Mouse (Mus musculus) megakaryocyte progenitor cell, adult 5-6 weeks (primary cell): Measurements from ENCODE around the gene Arcn1. TPM values are rescaled to one million over a fixed set of nuclear protein-coding genes. Genes with fewer than 3 reads are reported as not detected.

Source experiments
- ATAC-seq: replicated peaks from 2 replicates; pipeline ENCODE4 v1.8.0; 2016; ENCODE audit warnings: mild to moderate bottlenecking, moderate TSS enrichment, inconsistent platforms; ENCODE audit not compliant: poor library complexity
- total RNA-seq, 2 experiments: library from RNA; stranded (forward) in 1 of 2; stranded (reverse) in 1 of 2; fragments of 157-497, 149-512 nt in 1 of 2; fragments of 200-1000 nt in 1 of 2; gene quantifications; 2 replicates each; pipeline versions ENCODE4 v1.2.3 to v1.2.4; 2015 to 2017

Arcn1 gene
- total RNA-seq, 2 experiments from 2014 or later: 163 to 181 TPM

GRCm38 (mm10) chr9:44720358-44721153, 47.1 kb downstream of the Arcn1 start:
- ATAC-seq: no peak

- ATAC-seq: no peak
Observed at GRCm38 (mm10) chr9:44719632-44720357, 47.9 kb downstream of the Arcn1 start.

GRCm38 (mm10) chr9:44718937-44719631, 48.6 kb downstream of the Arcn1 start:
- ATAC-seq: no peak

- ATAC-seq: no peak
Observed at GRCm38 (mm10) chr9:44717822-44718242, 49.8 kb downstream of the Arcn1 start.

- ATAC-seq: peak; percentile 42
Observed at GRCm38 (mm10) chr9:44716997-44717821, 50.4 kb downstream of the Arcn1 start.

GRCm38 (mm10) chr9:44715705-44716362, 51.8 kb downstream of the Arcn1 start:
- ATAC-seq: no peak

GRCm38 (mm10) chr9:44715109-44715508, 52.5 kb downstream of the Arcn1 start:
- ATAC-seq: no peak

GRCm38 (mm10) chr9:44713574-44713973, 54.1 kb downstream of the Arcn1 start:
- no peak for ATAC-seq

- peak; percentile 33 for ATAC-seq
Observed at GRCm38 (mm10) chr9:44713080-44713479, 54.6 kb downstream of the Arcn1 start.

DNA sequence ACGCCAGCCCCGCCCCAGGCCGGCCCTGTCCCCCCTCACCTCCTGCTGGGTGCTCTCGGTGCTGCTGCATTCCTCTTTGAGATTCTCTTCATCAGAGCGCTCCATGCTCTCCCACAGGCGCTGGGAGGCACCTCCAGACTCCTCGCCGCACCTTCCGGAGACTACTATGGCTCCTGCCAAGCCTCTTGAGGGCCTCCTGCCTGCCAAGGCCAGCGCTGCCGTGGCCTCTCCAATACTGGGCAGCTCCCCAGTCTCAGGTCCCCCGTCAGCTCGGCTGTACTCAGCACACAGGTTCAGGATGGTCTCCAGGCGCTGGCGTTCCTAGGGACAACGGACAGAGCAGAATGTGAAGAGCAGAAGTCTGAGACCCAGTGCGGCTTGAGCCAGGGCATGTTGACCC, 56.0 kb downstream of the Arcn1 start:
- no peak for ATAC-seq

- ATAC-seq: no peak
Observed at GRCm38 (mm10) chr9:44710213-44710612, 57.4 kb downstream of the Arcn1 start.

- peak; percentile 44 for ATAC-seq
Observed at GRCm38 (mm10) chr9:44709600-44709999, 58.0 kb downstream of the Arcn1 start.

DNA sequence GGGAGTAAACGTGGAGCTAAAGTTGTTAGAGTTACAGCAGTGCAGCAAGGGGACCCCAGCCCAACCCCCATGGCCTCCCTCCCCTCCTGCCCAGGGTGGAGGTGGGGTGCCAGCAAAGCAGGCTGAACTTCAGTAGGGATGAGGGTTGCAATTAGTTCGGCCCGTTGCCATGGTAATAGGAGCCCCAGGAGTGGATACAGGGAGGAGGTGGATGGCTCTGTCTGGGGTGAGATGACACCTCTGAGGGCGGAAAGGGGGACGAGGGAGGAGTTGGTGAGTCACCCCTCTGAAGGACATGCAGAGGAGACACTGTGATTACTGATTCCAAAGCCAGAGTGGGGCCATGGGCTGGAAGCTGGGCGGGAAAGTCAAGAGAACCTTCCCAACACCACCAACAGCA, 58.7 kb downstream of the Arcn1 start:
- ATAC-seq: no peak

DNA sequence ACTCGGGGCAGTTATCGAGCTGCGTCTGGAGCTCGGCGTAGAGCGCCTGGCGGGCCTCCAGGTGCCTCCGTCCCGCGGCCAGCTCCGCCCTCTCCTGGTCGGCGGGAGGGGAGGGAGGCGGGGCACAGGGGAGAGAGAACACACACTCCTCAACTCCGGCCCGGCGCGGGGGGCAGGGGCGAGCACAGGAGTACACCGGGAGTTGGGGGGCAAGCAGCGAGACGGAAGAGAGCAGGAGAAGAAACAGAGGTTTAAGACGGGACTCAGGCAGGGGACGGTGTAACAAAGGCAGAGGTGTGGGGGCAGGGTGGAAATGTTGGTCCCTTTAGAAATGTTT, 59.2 kb downstream of the Arcn1 start:
- ATAC-seq: peak; percentile 82

DNA sequence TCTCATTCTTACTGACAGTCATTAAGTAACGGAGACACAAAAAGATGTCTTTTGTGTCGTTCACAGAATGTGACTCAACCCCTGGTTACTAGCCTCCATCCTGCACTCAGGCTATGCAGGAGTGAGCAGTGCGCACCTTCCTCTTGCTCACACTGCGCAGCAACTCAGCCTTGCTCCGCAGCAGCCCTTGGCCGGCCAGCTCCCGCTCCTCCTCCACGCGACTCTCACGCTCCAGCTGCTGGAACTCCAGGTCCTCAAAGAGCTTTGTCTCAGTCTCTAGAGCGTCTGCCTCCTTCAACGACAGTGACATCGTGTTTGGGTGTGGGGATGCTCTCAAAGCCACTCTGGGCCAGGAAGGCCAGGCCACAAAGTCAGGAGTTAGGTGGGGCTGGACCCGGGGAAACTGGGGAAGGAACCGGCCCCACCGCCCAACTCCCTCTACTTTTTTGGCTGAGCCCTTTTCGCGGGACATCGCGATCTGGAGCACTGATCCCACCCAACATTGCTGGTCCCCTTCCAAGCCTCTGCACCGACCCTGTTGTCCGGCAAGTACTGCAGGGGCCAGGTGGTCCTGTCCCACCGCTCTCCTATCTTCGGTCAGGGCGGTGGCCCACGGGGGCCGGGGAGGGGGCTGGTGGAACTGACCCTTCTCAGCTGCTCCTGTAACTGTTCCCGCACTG, 59.8 kb downstream of the Arcn1 start:
- ATAC-seq: no peak

- ATAC-seq: no peak
Observed at GRCm38 (mm10) chr9:44699730-44700129, 67.9 kb downstream of the Arcn1 start.

DNA sequence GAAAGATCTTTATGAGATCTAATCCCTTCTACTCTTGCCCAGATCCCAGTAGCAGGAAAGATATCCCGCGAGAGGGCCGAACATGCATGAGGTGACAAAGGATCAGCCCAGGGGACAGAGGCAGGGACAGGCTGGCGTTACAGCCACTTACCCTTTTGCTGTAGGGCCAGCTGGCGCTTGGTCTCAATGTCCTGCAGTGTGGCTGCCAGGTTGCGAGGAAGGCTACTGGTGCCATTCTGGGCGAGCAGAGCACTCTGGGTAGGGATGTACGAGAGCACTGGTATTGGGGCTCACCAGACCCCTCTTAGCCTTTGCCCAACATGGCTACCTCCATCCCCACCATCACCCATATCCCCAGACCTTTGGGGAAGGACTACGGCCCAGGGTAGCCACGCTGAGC, 68.4 kb downstream of the Arcn1 start:
- ATAC-seq: no peak

DNA sequence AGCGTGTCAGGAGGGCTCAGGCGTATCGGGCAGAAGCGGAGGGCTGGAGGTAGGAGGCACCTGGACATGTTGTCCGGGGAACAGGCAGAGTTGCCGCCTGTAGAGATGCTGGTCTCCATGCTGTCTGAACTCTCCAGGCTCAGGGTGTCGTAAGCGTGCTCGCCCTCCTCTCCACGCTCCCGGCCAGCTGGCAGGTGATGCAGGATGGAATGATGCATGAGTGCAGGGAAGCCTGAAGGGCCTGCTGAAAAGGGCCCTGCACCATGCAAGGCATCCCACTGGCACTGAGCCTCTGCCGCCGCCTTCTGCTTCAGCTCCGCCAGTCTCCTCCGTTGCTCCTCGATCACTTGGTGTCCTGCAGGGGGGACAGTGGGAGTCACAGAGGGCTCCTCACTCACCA, 69.8 kb downstream of the Arcn1 start:
- ATAC-seq: no peak

- ATAC-seq: no peak
Observed at GRCm38 (mm10) chr9:44693071-44693470, 74.6 kb downstream of the Arcn1 start.
